Mouse (Mus musculus): ENCODE measurements around the gene Ahcyl2. TPM values are rescaled to one million over a fixed set of nuclear protein-coding genes. Genes with fewer than 3 reads are reported as not detected.

Gene Ahcyl2
- polyA plus RNA-seq, 1 experiment = 32.6 TPM

DNA sequence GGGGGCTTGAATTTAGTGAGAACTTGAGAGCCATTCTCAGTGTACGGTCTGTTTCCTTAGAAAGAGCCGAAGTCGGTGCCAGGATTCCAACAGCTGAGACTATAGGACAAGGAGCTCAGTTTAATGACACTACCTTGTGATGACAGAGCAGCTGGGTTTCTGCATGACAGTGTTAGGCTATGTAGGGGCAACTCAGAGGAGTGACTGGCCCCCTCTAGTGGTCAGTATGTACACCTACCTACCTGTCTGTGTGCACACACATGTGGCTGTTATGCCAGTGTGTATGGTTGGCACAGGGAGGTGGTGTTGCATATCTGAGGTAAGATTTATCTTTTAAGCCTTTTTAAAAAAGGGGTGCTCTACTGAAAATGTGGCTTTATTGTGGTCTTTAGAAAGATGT is 92.4 kb downstream of the Ahcyl2 start:
- peak; percentile 51; the same call in 1 of the 2 replicates for TF ChIP-seq CTCF (IDR thresholded peaks at IDR 0.05; ENCODE audit: borderline replicate concordance, extremely low read depth, insufficient read depth, insufficient read length)
- TF ChIP-seq POLR2A (IDR thresholded peaks at IDR 0.05; ENCODE audit: borderline replicate concordance, extremely low read depth, insufficient read depth, insufficient read length, poor library complexity, severe bottlenecking) = no peak
- DNase-seq (ENCODE audit: low read depth) = peak; percentile 43

DNA sequence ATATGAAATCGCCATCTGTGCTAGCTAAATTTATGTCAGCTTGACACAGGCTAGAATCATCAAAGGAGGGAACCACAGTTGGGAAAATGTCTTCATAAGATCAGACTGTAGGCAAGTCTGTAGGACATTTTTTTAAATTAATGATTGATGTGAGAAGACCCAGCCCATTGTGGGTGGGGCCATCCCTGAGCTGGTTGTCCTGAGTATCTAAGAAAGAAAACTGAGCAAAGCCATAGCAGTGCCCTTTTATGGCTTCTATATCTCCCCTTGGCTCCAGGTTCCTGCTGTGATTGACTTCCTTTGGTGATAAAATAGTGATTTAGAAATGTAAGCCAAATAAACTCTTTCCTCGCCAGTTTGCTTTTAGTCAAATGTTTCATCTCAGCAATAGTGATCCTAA is 97.1 kb downstream of the Ahcyl2 start:
- TF ChIP-seq POLR2A (IDR thresholded peaks at IDR 0.05; ENCODE audit: borderline replicate concordance, extremely low read depth, insufficient read depth, insufficient read length, poor library complexity, severe bottlenecking) (no peak), CTCF (IDR thresholded peaks at IDR 0.05; ENCODE audit: borderline replicate concordance, extremely low read depth, insufficient read depth, insufficient read length) (no peak)
- no peak for DNase-seq (ENCODE audit: low read depth)

DNA sequence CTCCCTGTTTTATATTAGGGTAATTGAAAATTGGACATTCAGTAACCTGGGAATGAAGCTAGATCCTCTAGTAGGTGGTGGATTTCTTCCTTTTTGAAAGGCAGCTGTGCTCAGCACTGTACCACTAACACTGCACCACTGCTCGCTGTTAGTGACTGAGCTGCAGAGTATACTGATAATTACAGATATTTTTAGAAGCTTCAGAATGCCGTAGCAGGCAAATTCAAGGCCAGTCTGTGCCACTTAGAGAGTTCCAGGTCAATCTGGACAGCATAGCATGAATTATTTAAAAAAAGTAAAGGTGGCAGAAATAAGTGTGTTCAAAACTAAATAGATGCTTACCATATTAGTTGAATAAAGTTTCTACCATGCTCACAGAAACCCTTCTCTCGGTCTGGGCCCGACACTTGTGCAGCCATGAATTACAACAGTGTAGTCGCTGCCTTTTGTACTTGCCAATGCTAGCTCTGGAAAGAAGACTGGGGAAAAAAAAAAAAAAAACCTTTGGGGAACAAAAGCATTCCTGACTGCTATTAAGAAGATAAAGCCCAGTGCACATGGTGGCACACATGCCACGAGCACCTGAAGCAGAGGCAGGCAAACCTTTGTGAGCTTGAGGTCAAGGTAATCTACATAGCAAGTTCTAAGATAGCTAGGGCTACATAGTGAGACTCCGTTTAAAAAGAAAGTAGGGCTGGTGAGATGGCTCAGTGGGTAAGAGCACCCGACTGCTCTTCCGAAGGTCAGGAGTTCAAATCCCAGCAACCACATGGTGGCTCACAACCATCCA is 99.3 kb downstream of the Ahcyl2 start:
- no peak for DNase-seq (ENCODE audit: low read depth)
- TF ChIP-seq POLR2A (IDR thresholded peaks at IDR 0.05; ENCODE audit: borderline replicate concordance, extremely low read depth, insufficient read depth, insufficient read length, poor library complexity, severe bottlenecking) (no peak), CTCF (IDR thresholded peaks at IDR 0.05; ENCODE audit: borderline replicate concordance, extremely low read depth, insufficient read depth, insufficient read length) (no peak)

DNA sequence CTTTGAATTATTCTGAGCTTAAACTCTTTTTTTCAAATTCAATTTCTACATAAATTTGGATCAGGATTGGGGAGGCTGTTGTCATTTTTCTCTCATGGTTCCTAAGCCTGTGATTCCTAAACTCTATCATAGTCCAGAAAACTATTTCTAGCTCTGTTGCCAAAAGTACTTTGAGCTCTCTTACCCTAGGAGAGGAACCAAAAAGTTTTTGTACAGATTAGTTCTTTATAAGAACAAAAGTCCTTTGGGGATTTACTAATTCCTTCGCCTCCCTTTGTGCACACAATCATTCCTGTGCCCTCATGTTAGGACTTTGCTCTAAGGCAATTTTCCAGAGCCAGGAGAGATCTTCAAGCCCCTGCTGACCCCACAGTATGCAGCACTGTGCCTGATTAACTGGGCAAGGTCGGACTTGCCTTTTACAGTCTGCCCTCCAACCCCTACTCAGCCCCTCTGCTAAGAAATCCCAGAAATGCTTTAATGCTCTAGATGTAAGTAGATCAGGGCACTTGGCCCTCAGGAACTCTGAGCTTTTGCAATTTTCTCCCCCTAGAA is 100.6 kb downstream of the Ahcyl2 start:
- no peak for TF ChIP-seq CTCF (IDR thresholded peaks at IDR 0.05; ENCODE audit: borderline replicate concordance, extremely low read depth, insufficient read depth, insufficient read length)
- TF ChIP-seq POLR2A (IDR thresholded peaks at IDR 0.05; ENCODE audit: borderline replicate concordance, extremely low read depth, insufficient read depth, insufficient read length, poor library complexity, severe bottlenecking) = no peak
- DNase-seq (ENCODE audit: low read depth) = no peak

DNA sequence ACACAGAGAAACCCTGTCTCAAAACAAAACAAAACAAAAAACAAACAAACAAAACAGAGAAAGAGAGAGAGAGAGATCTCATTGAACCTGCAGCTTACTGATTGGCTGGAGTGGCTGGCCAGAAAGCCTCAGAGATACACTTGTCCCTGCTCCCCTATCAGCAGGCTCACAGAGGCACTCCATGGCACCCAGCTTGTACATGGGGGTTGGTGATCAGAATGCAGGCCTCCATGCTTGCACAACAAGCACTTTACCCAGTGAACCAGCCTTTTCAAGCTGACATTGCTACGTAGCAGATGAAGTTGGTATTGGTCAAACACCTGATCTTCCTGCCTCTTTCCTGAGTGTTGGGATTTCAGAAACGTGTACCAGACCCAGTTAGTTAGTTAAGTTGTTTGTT is 105.8 kb downstream of the Ahcyl2 start:
- TF ChIP-seq CTCF (IDR thresholded peaks at IDR 0.05; ENCODE audit: borderline replicate concordance, extremely low read depth, insufficient read depth, insufficient read length) (no peak), POLR2A (IDR thresholded peaks at IDR 0.05; ENCODE audit: borderline replicate concordance, extremely low read depth, insufficient read depth, insufficient read length, poor library complexity, severe bottlenecking) (no peak)
- no peak for DNase-seq (ENCODE audit: low read depth)

DNA sequence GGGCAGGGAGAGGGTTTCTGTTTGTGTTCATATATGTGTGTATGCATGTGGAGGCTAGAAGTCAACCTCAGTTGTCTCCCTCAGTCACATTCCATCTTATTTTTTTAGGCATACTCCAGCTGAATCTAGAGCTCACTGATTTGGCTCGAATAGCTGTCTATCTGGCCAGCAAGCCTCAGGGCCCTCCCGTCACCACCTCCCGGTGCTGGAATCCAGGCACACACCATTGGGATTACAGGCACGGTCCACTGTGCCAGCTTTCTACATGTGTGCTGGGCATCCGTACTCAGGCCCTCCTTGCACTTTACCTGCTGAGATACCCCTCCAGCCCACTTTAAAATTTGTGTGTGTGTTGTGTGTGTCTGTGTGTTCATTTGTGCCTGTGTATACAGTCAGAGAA is 107.8 kb downstream of the Ahcyl2 start:
- no peak for DNase-seq (ENCODE audit: low read depth)
- TF ChIP-seq CTCF (IDR thresholded peaks at IDR 0.05; ENCODE audit: borderline replicate concordance, extremely low read depth, insufficient read depth, insufficient read length) = no peak
- no peak for TF ChIP-seq POLR2A (IDR thresholded peaks at IDR 0.05; ENCODE audit: borderline replicate concordance, extremely low read depth, insufficient read depth, insufficient read length, poor library complexity, severe bottlenecking)

DNA sequence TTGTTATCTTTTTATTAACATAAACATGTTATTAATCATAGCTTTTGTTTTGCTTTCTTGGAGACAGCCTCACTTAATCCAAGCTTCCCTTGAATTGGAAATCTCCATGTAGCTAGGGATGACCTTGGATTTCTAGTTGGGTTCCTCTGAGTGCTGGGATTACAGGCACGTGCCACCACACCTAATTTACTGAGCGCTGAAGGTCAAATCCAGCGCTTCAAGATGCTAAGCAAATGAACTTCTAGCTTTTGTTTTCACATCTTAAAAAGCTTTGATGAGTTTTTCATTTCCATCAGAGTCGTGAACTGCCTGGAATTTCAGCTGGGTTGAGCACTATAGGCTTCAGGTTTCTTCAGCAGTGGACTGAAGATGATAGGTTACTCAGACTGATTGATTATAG is 109.0 kb downstream of the Ahcyl2 start:
- no peak for DNase-seq (ENCODE audit: low read depth)
- TF ChIP-seq CTCF (IDR thresholded peaks at IDR 0.05; ENCODE audit: borderline replicate concordance, extremely low read depth, insufficient read depth, insufficient read length) = no peak
- TF ChIP-seq POLR2A (IDR thresholded peaks at IDR 0.05; ENCODE audit: borderline replicate concordance, extremely low read depth, insufficient read depth, insufficient read length, poor library complexity, severe bottlenecking) = no peak

DNA sequence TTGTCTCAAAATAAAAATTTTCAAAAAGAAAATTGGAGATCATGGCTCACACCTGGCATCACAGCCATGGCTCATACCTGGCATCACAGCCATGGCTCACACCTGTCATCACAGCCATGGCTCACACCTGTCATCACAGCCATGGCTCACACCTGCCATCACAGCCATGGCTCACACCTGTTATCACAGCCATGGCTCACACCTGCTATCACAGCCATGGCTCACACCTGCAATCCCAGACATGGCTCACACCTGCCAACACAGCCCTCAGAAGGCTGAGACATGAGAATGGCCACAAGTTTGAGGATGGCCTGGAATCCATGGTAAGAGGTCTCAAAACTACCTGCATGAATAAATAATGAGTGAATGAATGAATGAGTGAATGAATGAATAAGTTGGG is 111.8 kb downstream of the Ahcyl2 start:
- TF ChIP-seq CTCF (IDR thresholded peaks at IDR 0.05; ENCODE audit: borderline replicate concordance, extremely low read depth, insufficient read depth, insufficient read length) (no peak), POLR2A (IDR thresholded peaks at IDR 0.05; ENCODE audit: borderline replicate concordance, extremely low read depth, insufficient read depth, insufficient read length, poor library complexity, severe bottlenecking) (no peak)
- DNase-seq (ENCODE audit: low read depth) = no peak

DNA sequence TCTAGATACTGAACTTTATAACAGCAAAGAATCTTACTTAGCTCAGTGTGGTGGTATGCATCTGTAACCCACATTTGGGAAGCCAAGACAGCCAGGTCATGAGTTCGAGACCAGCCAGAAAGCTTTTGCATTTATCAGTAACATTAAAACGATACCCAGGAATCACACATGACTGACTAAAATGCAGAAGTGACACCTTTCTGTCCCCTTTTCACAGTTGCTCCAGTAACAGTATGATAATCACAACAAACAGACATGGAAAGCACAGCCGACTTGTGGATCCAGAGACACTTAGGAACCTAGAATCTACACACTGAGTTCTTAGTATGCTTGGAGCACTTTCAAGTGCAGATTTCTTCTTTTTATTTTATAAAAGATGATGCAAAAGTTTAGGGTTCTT is 113.0 kb downstream of the Ahcyl2 start:
- DNase-seq (ENCODE audit: low read depth) = no peak
- no peak for TF ChIP-seq POLR2A (IDR thresholded peaks at IDR 0.05; ENCODE audit: borderline replicate concordance, extremely low read depth, insufficient read depth, insufficient read length, poor library complexity, severe bottlenecking)
- TF ChIP-seq CTCF (IDR thresholded peaks at IDR 0.05; ENCODE audit: borderline replicate concordance, extremely low read depth, insufficient read depth, insufficient read length) = no peak

DNA sequence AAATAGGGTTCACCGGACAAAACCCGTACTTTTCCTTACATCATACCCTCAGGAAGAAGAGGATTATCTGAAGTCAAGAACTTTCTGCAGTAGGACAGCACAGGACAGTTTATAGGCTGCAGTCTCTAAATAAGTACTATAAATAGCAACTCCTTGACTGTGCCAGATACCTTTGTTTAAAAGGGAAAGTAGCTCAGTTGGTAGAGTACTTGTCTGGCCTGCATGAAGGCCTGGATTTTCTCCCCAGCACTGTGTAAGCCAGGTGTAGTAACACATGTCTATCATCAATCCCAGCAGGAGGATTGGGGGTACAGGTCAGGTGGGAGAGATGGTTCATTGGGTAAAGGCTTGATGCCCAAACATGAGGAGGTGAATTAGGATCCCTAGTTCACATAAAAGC is 114.1 kb downstream of the Ahcyl2 start:
- DNase-seq (ENCODE audit: low read depth) = no peak

DNA sequence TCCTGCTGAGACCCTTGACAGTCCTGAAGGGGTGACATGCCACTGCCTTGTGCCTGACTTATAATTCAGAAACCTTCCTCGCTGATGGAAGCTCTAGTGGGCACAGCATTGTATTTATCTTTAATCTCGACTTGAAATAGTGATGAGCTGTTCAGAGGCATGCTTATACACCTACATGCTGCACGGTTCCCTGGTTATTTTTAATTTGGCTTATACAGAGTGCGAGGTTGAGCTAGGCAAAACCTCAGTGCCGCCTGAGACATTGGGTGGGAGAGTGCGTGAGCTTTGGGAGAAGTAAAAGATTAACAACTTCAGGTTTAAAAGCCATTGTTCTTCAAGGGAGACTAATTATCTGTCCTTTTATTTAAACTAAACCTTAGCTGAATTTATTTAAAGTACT is 115.1 kb downstream of the Ahcyl2 start:
- no peak for TF ChIP-seq POLR2A (IDR thresholded peaks at IDR 0.05; ENCODE audit: borderline replicate concordance, extremely low read depth, insufficient read depth, insufficient read length, poor library complexity, severe bottlenecking)
- no peak for TF ChIP-seq CTCF (IDR thresholded peaks at IDR 0.05; ENCODE audit: borderline replicate concordance, extremely low read depth, insufficient read depth, insufficient read length)
- no peak for DNase-seq (ENCODE audit: low read depth)

More for the DNA sequence above, 114.1 kb downstream of the Ahcyl2 start:
- TF ChIP-seq POLR2A (IDR thresholded peaks at IDR 0.05; ENCODE audit: borderline replicate concordance, extremely low read depth, insufficient read depth, insufficient read length, poor library complexity, severe bottlenecking) = no peak
- no peak for TF ChIP-seq CTCF (IDR thresholded peaks at IDR 0.05; ENCODE audit: borderline replicate concordance, extremely low read depth, insufficient read depth, insufficient read length)

DNA sequence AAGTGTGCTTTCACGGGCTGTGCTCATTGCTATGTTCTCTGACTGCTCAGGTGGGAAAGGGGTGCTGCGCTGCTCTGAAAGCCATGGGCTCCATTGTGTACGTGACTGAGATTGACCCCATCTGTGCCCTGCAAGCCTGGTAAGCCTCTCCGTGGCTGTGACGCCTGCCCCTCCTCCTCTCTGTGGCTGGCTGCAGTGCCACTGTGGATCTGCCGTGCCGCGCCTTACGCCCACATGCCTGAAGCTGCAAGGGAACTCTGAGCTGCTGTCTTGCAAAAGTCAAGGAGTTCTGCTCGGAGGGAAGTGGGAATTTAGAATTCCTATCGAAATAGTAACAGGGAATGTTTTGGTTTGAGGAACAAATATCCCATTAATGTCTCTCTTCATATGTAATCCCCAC is 123.3 kb downstream of the Ahcyl2 start:
- no peak for DNase-seq (ENCODE audit: low read depth)
- TF ChIP-seq POLR2A (IDR thresholded peaks at IDR 0.05; ENCODE audit: borderline replicate concordance, extremely low read depth, insufficient read depth, insufficient read length, poor library complexity, severe bottlenecking) (no peak), CTCF (IDR thresholded peaks at IDR 0.05; ENCODE audit: borderline replicate concordance, extremely low read depth, insufficient read depth, insufficient read length) (no peak)
